Comparison of ENCODE assay signal across 22 mouse cellular contexts in the genomic region with DNA sequence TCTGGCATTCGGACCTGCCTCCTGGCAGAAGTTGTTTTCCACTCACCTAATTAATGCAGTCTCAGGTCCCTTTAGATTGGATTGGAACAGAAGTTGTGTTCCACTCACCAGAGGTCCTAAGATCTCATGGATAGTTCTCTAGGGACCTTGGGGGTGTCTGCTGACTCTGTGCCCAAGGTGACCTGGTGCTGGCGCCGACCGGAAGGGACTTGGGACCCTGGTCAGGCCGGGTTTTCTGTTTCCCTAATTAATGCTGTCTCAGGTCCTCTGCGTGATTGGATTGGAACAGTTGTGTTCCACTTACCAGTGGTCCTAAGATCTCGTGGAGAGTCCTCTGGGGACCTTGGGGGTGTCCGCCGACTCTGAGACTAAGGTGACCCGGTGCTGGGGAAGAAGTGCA. TPM values are rescaled to one million over a fixed set of nuclear protein-coding genes. Genes with fewer than 3 reads are reported as not detected.
"Had no signal": no experiment of that assay in that cellular context is flagged by ENCODE, and none has a peak within 500 bp of the region (broad histone marks: within the 10 kb centered on the region; RNA-seq: fewer than 3 reads in every experiment).

No protein-coding gene starts in this region.

RNA-seq across cellular contexts. Expression of a gene that starts 6.1 kb away (rescaled TPM):
- polyA plus RNA-seq: forebrain, postnatal 0 days; heart, embryonic 10.5 days; heart, embryonic 12.5 days; heart, embryonic 14.5 days; heart, embryonic 16.5 days; hindbrain, embryonic 10.5 days; hindbrain, embryonic 12.5 days; hindbrain, embryonic 14.5 days; hindbrain, embryonic 16.5 days; inflammation-experienced regulatory T-cells, adult 6 months; intestine, embryonic 15.5 days; intestine, postnatal 0 days; kidney, embryonic 15.5 days; kidney, postnatal 0 days; large intestine, adult 2 months; limb, embryonic 11.5 days; limb, embryonic 13.5 days; limb, embryonic 15.5 days; liver, adult 2 months; liver, embryonic 12.5 days; liver, embryonic 14.5 days; liver, embryonic 16.5 days had no signal

RNA-seq across cellular contexts. Expression of a gene that starts 15.4 kb away (rescaled TPM):
- polyA plus RNA-seq: forebrain, postnatal 0 days; heart, embryonic 10.5 days; heart, embryonic 12.5 days; heart, embryonic 14.5 days; hindbrain, embryonic 10.5 days; hindbrain, embryonic 12.5 days; hindbrain, embryonic 14.5 days; hindbrain, embryonic 16.5 days; inflammation-experienced regulatory T-cells, adult 6 months; large intestine, adult 2 months; limb, embryonic 11.5 days; limb, embryonic 13.5 days; limb, embryonic 15.5 days; liver, embryonic 12.5 days had no signal

RNA-seq across cellular contexts. Expression of a gene that starts 15.6 kb away (rescaled TPM):
- polyA plus RNA-seq: forebrain, postnatal 0 days; heart, embryonic 10.5 days; heart, embryonic 12.5 days; heart, embryonic 14.5 days; heart, embryonic 16.5 days; hindbrain, embryonic 10.5 days; hindbrain, embryonic 12.5 days; hindbrain, embryonic 14.5 days; hindbrain, embryonic 16.5 days; inflammation-experienced regulatory T-cells, adult 6 months; intestine, embryonic 15.5 days; intestine, postnatal 0 days; kidney, postnatal 0 days; large intestine, adult 2 months; limb, embryonic 11.5 days; limb, embryonic 13.5 days; liver, adult 2 months; liver, embryonic 12.5 days; liver, embryonic 14.5 days; liver, embryonic 16.5 days had no signal

RNA-seq across cellular contexts. Expression of a gene that starts 23.5 kb away (rescaled TPM):
- polyA plus RNA-seq: forebrain, postnatal 0 days; heart, embryonic 10.5 days; heart, embryonic 12.5 days; heart, embryonic 14.5 days; heart, embryonic 16.5 days; hindbrain, embryonic 10.5 days; hindbrain, embryonic 12.5 days; hindbrain, embryonic 14.5 days; hindbrain, embryonic 16.5 days; inflammation-experienced regulatory T-cells, adult 6 months; intestine, embryonic 15.5 days; kidney, embryonic 15.5 days; kidney, postnatal 0 days; large intestine, adult 2 months; limb, embryonic 11.5 days; limb, embryonic 13.5 days; liver, adult 2 months; liver, embryonic 12.5 days; liver, embryonic 14.5 days; liver, embryonic 16.5 days had no signal

RNA-seq across cellular contexts. Expression of a gene that starts 32.3 kb away (rescaled TPM):
- polyA plus RNA-seq: forebrain, postnatal 0 days; heart, embryonic 10.5 days; heart, embryonic 12.5 days; heart, embryonic 14.5 days; heart, embryonic 16.5 days; hindbrain, embryonic 10.5 days; hindbrain, embryonic 12.5 days; hindbrain, embryonic 14.5 days; hindbrain, embryonic 16.5 days; inflammation-experienced regulatory T-cells, adult 6 months; intestine, embryonic 15.5 days; intestine, postnatal 0 days; kidney, embryonic 15.5 days; kidney, postnatal 0 days; large intestine, adult 2 months; limb, embryonic 11.5 days; limb, embryonic 13.5 days; limb, embryonic 15.5 days; liver, adult 2 months; liver, embryonic 12.5 days; liver, embryonic 14.5 days; liver, embryonic 16.5 days had no signal
